Mouse (Mus musculus) telencephalon, adult 2 months (tissue): ENCODE results near the gene Gpn2.

Source experiments
- DNase-seq: peaks from one replicate; pipeline ENCODE4 v3.0.0-alpha.2; 2011; ENCODE audit warnings: low read depth, low spot score

The Gpn2 gene

GRCm38 (mm10) chr4:133584059-133584951 lies at the start of gene Gpn2:
TSS of gene Gpn2 (plus strand) at chr4:133584362.
- DNase-seq, result peak; percentile 88

DNA sequence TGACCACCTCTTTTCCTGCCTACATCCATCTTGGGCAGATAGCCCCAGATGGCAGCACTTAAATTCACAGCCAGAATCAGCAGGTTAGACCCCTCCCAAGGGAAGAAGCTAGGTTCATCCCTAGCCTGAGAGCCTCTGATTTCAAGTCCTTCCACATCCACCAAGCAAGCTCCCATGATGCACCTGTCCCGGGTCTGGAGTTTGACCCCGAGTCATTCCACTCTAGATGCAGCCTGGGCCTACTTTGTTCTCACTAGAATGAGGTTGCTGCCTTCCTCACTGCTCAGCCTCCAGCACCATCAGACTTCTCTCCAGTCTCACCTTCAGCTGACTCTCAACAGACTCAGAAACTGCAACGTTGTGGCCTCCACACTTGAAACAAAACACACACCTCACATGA lies 48.1 kb upstream of the Gpn2 start:
- DNase-seq, result no peak

- DNase-seq, result no peak
Observed at GRCm38 (mm10) chr4:133536652-133537051, 47.5 kb upstream of the Gpn2 start.

- DNase-seq, result peak; percentile 93
Observed at GRCm38 (mm10) chr4:133545272-133546231, 38.6 kb upstream of the Gpn2 start, which contains the start of gene Nudc. TSS of gene Nudc (minus strand) at chr4:133545996.

GRCm38 (mm10) chr4:133552029-133552428 lies 32.1 kb upstream of the Gpn2 start:
- DNase-seq, result no peak

- DNase-seq, result no peak
Observed at GRCm38 (mm10) chr4:133552768-133553447, 31.3 kb upstream of the Gpn2 start, which contains the start of gene Nr0b2. TSS of gene Nr0b2 (plus strand) at chr4:133553376.

DNA sequence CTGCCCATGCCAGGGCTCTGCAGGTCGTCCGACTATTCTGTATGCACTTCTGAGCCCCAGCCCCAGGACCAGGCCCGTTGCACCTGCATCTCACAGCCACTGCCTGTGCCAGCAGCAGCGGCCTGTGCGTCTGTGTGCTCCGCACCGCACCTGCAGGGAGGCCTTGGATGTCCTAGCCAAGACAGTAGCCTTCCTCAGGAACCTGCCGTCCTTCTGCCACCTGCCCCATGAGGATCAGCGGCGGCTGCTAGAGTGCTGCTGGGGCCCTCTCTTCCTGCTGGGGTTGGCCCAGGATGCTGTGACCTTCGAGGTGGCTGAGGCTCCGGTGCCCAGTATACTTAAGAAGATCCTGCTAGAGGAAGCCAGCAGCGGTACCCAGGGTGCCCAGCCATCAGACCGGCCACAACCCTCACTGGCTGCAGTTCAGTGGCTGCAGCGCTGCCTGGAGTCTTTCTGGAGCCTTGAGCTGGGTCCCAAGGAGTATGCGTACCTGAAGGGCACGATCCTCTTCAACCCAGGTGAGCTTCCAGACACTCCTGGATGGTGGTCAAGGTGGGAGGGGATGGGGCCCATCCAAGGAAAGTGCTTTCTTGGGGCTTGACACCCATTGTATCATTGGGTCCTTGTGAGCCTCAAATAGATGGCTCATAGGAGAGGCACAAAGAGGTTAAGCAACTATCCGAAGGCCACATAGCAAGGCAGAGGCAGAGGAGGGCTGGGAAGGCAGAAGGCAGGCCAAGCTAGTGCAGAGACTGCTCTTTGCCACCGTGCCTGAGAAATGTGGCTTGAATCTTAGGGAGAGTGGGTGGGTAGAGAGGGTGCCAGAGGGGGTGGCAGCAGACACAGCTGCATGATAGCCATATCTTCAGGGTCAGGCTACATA lies 30.5 kb upstream of the Gpn2 start:
- DNase-seq, result no peak

GRCm38 (mm10) chr4:133557041-133557717 lies 27.0 kb upstream of the Gpn2 start:
- no peak for DNase-seq

DNA sequence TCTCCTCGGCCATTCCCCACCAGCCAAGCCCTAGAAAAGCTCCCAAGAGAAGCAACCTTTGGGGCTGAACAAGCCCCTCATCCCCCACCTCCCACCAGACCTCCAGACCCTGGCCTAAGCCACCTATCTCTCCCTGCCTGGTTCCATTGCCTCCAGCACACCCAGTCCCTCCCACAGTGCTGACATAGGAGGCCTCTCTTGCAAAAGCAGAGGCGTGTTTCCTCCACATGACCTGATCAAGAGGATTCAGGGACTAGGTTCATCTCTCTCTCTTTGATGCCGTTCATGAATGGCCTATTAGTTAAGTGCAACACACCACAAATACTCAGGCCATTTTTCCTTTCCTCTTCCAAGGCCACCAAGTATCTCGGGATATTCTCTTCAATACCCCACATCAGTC lies 24.3 kb upstream of the Gpn2 start:
- no peak for DNase-seq

DNA sequence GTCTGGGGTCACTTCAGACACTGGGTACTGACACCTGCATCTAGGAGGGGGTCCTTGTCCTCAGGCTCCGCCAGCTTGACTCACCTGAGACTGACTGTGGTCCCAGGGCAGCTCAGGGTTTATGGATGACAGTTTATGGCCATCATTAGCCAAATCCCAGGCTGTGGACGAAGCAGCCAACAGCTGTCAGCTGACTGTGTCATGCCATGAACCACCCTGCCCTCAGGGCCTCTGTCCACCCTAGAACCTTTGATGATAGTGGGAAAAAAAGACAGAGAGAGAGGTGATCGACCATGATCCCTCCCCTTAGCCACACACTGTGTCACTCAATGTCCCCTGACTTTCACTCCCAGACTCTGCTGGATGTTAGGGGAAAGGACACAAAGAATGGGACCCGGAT lies 22.5 kb upstream of the Gpn2 start:
- DNase-seq, result no peak

DNA sequence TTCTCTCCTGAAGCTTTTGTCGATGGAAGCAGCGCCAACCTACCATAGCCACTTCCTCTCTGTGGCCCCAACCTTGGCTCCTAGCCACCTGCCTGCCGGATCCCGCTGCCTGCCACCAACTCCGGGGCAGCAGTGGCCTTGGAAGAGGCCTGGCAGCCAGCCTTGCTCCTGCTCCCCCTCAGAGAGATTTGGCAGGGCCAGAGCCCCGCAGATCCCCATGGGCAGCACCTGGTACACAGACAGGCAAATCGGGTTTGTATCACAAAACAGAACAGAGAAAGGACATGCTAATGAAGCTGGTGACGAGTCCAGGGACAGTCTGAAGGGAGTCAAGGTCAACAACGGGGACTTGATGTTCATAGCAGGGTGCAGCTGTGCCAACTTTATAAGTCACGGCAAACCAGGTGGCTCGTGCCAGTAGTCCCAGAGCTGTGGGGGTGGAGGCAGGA lies 21.0 kb upstream of the Gpn2 start:
- DNase-seq, result no peak

DNA sequence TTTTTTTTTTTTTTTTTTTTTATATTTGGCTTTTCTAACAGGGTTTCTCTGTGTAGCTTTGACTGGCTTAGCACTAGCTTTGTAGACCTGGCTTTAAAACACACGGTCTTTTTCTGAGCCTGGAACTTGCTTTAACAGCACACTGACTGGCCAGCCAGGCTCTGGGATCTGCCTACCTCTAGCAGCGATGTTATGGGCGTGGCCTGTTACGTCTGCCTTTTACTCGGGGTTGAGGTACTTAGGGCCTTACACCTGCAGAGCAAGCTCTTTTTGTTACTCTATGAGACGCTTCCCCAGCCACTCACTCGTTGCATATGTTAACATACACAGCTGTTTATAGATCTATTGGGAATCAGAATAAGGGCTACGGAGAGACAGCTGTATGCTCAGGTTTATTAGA lies 16.9 kb upstream of the Gpn2 start:
- no peak for DNase-seq

DNA sequence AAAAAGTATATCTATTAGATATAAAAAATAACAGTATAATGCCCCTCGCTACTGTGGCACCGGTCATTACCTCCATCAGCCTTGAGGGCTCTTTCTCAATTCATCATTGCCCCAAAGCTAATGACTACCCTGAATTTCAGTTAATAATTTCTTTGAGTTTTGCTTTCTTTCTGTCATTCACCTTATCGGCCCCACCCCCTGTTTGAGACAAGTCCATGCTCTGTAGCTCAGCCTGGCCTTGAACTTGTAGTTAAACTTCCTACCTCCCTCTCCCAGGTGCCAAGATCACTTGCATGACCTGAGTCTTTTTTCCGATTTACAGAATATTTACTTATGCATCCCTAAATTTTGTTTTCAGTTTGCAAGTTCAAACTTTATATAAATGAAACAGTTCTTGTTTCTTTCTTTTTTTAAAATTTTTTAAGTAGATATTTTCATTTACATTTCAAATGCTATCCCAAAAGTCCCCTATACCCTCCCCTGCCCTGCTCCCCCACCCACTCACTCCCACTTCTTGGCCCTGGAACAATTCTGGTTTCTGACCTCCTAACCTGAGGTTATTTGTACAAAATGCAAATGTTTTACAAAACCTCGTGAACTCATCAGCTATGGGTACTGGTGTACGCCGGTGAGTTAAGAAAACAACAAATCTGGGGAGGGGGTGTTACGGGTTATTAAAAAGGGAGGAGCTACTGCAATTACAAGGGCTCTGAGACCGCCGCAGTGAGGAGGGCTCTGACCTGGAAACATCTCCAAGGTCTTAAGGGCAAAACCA lies 14.7 kb upstream of the Gpn2 start:
- no peak for DNase-seq

DNA sequence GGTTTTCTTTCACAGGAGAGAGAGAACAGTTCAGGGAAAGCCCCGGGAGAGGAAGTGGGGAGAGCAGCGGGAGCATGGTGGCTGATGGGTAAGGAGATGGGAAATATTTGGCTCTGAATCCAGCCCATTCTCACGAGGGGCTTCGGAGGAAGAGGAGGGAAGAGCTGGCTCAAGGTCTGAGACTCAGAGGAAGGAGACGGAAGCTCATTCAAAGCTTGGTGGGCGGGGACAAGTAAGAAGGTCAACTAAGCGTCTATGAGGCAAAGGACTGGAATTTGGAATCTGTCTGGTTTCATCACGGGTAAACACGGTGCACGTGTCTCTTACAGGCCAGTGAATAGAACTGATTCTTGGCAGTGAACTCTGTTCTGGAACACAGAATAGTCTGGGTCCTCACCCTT lies 14.1 kb upstream of the Gpn2 start:
- no peak for DNase-seq

- DNase-seq, result peak; percentile 85
Observed at GRCm38 (mm10) chr4:133574070-133574842, 9.9 kb upstream of the Gpn2 start, which contains the start of gene Gpatch3. TSS of gene Gpatch3 (plus strand) at chr4:133574745.

DNA sequence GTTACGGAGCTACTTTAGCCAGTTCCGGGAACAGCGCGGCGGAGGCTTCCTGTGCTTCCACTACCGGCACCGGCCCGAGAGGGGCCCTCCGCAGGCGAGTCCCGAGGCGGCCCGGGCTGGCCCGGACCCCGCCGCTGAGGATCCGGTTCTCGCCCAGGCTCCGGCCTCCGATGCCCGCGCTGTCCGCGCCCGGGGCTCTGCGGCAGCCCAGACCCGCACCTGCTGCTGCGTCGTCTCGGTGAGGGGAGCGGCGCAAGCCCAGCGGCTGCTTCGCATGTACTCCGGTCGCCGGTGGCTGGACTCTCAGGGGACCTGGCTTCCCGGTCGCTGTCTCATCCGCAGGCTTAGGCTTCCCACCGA lies 9.3 kb upstream of the Gpn2 start:
- no peak for DNase-seq

DNA sequence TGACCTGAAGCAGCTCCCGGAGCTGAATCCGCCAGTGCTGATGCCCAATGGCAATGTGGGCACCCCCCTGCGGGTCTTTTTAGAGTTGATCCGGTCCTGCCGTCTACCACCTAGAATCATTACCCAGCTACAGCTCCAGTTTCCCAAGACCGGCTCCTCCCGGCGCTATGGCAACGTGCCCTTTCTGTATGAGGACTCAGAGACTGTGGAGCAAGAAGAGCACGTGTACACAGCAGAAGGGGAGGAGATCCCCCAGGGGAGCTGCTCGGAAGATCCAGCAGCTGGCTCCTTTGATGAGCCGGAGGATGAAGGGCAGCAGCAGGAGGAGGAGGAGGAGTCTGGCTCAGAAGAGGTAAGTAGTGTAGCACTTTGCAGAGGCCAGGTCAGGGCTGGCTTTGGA lies 6.2 kb upstream of the Gpn2 start:
- DNase-seq, result no peak

DNA sequence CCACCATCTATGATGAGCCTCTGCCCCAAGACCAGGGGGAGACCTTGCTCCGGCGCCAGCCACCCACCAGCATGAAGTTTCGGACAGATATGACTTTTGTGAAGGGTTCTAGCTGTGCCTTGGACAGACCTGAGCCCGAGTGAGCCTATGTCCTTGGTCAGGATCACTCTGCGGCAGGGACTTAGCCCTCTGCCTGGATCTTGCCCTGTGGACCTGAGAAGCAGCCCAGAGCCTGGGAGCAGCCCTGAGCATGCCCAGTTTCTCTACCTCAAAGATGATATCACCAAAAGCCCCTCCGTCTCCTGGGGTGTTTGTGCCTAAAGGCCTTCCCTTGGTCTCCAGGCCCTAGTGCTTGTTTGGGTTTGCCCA lies 488 bp upstream of the Gpn2 start:
- no peak for DNase-seq

- no peak for DNase-seq
Observed at GRCm38 (mm10) chr4:133592570-133592969, 8.4 kb downstream of the Gpn2 start.
